Mouse (Mus musculus) ES-Bruce4 (cell line): ENCODE measurements around the gene Lrrc4b.

Experiments
- CTCF ChIP-seq: IDR thresholded peaks from one replicate; pipeline ENCODE4 v1.8.1; 2011; ENCODE audit warnings: low read depth, low read length
- EP300 ChIP-seq: IDR thresholded peaks from 2 replicates; pipeline ENCODE4 v1.6.1; 2011; ENCODE audit warnings: low read depth, low read length; ENCODE audit not compliant: insufficient read depth
- POLR2A ChIP-seq: IDR thresholded peaks from one replicate; pipeline ENCODE4 v1.8.1; 2011; ENCODE audit warnings: low read length; ENCODE audit not compliant: insufficient read depth

DNA sequence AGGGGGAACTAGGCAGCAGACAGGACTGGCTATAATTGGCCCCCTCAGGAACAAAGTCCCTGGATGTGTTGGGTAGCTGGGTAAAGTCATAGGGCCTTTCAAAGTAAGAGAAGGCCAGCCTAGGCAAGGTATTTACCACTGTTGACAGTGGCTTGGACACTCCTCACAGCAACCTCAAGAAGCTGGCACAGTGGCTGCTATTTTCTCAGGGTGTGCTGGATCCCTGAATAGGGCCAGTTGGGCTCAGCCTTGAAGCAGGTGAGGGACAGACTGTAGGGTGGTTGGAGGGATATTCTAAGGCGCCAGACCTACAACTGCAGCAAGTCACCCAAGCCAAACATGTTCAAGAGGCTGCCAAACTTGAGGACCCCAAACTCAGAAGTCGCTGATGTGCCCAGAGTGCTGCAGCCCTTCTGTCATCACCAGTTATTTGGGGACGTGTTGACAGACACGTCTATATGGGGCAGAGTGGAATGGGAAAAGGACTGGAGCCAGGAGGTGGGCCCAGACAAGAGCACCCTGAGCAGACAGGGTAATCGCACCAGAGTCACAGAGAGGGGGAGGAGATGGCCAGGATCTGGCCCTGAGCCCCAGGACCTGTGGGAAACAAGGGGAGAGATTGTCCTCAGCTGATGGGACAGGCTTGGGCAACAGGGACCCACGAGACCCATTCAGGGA is 43.2 kb downstream of the Lrrc4b start:
- TF ChIP-seq CTCF (no peak), POLR2A (no peak), EP300 (no peak)
